Mouse (Mus musculus) testis, adult 2 months (tissue): ENCODE measurements around the gene Adipoq.

Experiments used
- CTCF ChIP-seq: fragments of 200-500 bp; IDR thresholded peaks from 2 replicates; pipeline ENCODE4 v1.5.1; 2012; ENCODE audit warnings: low read depth, mild to moderate bottlenecking, inconsistent platforms, low read length, moderate library complexity; ENCODE audit not compliant: control insufficient read depth, insufficient read depth, insufficient replicate concordance
- POLR2A ChIP-seq: fragments of 200-500 bp; IDR thresholded peaks from 2 replicates; pipeline ENCODE4 v1.6.1; 2012; ENCODE audit warnings: low read depth, mild to moderate bottlenecking, inconsistent platforms, low read length, moderate library complexity; ENCODE audit not compliant: control insufficient read depth

- TF ChIP-seq CTCF (no peak), POLR2A (no peak)
Observed at GRCm38 (mm10) chr16:23103841-23104240, 42.5 kb upstream of the Adipoq start.
